Mouse (Mus musculus): ENCODE measurements around the gene Ctnnbip1.

Ctnnbip1 gene

DNA sequence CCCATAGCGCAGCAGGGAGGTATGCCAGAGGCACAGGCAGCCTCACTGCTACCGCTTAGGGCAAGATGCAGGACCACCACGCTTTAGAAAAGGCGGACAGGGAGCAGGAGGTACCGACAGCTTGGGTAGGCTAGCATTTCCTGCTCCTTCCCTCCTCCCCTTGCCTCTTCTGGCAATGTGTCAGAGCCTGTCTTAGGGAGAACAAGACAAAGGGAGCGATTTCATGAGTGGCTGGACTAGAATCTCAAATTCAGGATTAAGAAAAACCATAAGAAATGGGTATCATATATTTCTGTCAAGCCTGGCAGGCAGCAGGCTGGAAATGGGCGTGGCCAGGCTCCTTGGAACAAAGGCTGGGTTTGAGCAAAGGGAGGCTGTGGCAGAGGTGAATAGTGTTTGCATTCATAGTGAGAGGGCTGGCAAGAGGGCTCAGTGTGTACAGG is 44.9 kb downstream of the Ctnnbip1 start:
- DNase-seq: no peak

DNA sequence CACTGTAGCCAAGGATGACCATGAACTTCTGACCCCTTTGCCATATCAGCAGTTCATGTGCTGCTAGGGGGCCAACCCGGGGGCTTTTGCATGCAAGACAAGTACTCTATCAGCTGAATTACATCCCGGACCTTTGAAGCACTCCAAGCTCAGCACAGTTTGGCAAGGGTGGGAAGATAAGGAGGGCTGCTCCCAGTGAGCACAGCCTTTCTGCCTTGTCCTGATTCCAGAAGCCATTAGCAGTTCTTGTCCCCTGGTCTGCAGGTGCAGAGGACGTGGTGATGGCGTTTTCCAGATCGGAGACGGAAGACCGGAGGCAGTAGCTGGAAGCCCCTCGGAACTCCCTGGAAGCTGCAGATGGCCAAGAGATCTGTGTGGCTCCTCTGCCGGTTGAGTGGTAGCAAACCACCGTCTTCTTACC is 45.9 kb downstream of the Ctnnbip1 start:
- no peak for DNase-seq

DNA sequence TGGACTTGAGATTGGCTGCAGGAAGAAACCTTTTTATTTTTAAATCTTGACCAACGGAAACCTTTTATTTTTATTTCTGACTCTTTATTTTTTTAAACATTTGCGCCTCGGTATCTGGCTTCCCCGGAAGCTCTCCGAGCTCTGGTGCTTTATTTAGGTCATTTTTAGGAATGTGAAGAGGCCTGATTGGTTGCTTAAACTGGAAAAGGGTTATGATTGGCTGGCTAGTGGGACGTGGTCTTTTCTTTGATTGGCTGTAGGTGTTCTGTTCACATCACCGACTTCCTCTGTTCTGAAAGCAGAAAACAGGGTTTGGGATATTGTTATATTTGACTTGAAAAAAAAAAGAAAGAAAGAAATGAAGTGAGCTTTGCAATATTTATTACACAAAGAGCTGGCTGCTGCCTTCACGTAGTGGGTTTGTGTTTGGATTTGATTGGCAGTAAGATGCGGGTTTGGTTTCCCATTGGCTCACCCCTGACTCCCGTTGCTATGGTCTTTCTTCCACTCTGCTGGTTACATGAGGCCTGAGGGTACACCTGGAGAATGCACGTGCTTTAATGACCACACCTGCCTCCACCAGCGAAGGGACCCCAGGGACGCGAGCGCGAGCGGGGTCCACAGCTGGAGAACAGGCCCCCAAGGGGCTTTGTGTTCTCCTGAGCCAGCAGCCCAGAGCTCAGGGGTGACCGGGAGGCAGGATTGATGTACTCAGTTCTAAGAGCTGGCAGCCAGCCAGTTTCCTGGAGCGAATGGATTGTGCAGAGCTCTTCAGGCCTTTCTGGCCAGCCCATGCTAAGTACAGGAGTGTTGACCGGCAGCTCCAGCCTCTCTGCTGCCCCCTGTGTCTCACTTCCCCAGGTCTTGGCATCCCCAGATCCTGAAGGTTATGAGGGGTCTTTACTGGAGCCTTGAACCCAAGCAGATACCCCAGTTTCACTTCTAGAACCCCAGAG is 46.7 kb downstream of the Ctnnbip1 start:
- DNase-seq: no peak

DNA sequence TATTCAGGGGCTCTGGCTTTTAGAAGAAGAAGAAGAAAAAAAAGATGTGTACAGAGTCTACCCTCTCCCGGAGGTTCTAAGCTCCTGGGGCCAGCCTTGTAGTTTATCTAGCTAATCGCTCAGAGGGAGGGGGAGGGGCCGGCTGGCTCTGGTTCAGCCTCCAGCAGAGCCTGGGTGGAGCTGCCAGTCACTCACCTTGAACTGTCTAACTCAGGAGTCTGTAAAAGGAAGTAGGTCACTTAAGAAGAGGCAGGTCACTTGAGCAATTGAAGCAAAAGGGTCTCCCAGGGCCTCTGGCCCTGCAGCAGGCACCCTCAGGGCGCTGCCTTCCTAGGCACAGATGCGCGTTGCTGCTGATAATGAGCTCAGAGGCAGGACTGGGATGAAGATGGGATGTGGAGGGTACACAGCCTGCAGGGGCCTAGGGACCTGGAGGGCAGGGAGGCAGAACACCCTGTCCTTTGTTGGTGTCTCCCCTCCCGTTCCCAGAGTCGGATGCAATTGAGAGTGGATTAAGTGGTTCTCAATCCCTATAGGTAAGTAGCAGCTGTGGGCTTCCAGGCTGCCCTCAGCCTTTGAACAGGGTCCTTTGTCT is 49.5 kb downstream of the Ctnnbip1 start:
- no peak for DNase-seq

DNA sequence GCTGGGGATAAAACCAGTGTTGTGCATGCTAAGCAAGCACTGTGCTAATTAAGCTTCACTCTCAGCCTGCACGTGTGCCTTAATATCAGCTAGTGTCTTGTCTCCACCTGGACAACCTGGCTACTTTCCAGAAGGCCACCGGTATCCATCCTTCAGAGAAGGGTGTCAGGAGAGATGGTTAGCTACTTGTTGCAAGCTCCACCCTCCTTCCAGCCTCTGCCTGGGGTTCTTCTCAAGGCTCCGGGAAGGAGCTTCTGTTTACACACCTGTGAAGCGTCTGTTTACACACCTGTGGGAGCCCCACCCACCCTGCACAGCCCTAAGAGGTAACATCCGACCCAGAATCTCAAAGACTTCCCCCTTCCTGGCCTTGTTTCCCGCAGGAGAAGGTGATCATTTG is 50.6 kb downstream of the Ctnnbip1 start:
- DNase-seq: no peak

DNA sequence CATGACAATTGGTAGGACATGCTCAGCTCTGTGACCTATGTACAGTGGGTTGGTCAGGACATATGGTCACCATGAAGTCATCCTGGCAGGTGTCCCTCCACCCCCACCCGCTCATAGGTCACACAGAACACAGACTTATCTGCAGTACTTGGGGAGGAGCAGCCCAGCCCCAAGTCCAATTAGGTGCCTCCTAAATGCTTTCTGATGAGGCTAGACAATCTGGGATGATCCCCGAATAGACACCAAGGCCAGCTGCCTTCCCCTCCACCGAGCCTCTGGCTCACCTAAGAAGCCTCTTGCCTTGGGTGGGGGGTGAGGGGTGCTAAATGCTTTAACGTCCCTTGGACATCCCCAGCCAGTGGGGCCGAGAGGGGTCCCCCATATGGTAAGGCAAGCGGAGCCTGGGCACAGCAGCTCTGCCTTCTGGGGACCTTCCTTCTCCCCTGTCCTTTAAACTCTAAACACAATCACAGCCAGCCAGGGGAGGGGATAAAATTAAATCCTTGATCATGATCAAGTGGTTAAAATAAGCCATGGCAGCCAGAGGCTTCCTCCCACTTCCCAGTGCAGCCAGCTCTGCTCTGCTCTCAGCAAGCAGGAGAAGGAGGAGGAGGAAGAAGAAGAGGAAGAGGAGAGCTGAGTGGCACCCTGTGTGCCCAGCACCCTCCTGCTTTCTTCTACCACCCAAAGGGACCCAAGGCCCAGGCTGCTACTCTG is 51.9 kb downstream of the Ctnnbip1 start:
- DNase-seq: no peak

DNA sequence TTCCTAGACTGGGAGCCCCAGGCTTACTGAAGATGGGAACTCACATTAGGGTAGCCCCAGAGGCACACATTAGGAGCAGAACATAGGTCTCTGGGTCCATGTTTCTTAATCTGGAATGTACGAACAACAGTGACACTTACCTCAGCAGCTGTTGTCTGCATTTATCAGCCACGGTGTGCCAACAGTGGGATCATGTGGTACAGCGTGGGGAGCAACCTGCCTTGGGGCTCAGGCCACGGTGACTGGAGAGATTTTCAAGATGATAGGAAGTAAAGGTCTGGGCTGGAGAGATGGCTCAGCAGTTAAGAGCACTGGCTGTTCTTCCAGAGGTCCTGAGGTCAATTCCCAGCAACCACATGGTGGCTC is 52.4 kb downstream of the Ctnnbip1 start:
- no peak for DNase-seq

DNA sequence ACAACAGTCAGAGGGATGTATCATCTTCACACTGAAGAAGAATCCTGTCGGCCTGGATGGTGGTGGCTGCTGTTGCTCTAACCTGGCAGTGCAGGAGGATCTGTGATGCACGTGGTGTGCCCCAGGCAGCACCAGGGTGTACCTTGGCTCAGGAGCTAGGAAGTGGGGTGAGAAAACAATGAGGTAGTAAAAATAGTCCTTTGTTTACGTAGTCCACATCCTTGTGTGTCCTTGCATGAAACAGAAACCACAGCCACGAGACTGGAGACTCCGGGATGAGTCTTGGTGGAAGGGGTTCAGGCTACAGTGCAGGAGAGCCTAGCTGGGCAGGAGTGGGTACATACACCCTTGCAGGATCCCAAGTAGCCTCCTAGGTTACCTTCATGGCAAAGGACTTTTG is 53.2 kb downstream of the Ctnnbip1 start:
- DNase-seq: no peak

DNA sequence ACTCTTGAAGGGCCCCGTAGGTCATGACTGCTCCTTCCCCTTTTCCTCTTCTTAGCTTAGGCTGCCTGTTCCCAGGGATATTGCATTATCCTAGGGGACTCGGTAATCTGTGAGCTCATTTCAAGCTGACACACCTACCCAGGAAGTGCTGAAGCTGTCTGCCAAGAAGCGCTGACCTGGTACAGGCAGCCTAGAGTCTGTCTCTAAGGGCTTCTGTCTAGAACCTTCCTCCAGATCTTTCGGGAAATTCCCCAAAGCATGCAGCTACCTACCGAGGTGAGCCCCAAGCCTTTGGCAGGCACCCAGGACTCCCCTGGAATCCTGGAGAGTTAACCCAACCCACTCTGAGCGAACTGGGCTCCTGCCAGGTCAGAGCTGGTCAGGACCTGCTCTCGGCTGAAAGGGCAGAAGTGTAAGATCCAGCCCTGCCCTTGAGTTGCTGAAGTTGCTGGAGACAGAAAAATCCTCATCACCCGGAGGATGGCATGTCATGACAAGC is 53.7 kb downstream of the Ctnnbip1 start:
- DNase-seq: no peak

DNA sequence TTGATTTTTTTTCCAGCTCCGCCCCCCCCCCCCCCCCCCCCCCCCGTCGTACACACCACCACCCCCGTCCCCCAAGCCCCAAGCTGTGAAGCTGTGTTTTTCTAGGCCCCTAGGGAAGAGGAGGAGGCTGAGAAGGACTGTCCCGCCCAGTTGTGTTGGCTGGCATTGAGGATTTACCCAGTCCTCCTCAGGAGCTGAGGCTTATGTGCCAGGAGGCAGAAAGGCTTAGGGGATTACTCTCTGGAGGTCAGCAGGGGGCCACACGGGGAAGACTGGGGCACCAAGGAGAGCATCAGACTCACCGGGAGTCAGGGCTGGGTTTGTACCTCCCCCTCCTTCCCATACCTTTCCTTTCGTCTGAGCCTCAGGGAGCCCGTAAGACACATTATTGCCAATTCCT is 54.4 kb downstream of the Ctnnbip1 start:
- no peak for DNase-seq

DNA sequence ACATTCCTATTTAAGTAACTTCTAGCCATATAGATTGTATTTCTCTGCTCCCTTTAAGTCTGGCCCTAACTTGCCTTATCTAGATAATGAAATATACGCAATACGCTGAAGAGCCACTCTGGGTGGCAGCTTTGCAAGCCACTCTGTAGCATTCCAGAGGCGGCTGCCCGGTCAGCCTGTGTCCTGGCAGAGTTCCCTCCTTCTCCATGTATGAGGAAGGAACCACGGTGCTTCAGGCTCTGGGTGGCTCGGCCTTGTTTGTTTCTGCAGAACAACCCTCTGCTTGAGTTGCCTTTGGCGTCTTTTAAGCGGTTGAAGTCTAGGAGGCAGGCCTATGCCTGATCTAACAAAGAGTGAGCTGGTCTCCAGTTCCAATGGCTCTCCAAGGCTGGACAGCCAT is 54.8 kb downstream of the Ctnnbip1 start:
- DNase-seq: no peak

DNA sequence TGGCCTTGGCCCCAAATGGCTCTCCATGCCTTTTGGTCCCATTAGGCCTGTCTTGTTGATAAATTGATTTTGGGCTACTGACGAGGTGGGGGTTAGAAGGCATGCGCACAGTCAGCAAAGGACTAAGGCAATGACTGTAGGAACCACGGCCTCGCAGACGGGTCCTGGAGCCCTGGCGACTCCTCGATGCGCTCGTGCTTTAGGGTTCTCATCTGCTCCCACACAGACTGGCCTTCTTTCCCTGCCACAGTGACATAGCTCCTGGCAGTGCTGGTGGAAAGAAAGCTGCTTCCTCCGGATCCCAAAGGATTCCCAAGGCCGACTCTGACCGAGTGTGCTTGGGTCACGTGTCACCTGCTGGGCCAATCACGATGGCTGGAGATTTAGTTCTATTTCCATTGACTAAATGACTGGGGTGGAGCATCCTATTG is 56.4 kb downstream of the Ctnnbip1 start:
- no peak for DNase-seq

DNA sequence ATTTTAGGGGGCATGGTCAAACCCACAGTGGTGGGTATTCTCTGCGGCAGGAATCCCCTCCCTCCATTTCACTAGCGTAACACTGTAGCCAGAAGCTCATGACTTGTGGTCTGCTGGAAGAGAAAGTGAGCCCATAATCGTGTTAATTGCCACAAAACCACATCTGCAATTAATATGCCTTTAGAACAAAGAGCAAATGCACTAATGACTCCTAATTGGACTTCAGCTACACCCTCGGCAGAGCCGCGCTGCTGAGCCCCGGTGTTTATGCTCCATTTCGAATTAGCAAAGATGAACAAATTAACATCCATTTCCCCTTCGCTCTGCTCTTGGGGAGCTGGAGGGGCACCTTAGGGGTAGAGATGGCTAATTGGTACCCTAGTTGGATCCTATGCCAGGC is 58.0 kb downstream of the Ctnnbip1 start:
- no peak for DNase-seq

DNA sequence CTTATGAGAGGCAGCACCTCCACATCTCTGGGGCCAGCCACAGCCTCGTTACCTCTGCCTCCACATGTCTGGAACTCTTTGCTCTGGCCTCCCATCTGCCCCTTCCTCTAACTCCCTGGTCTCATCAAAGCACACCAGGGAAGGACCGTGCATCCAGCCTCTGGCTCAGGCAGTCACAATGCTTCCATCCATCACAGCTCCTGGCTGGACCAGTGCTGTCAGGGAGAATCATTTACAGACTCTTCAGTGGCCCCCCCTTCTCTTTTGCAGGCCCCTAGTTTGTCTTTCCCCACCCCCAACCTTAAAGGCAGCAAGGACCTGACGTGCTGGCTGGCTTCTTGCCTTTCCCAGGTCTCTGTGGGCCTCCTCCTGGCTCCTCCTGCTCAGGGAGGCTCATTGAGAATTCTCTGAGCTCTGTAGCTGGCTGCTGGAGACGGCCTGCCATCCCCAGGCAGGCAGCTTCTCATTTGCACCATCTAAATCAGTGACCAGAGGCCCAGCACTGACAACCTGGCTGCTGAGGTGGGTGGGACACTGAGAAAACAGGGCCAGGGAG is 59.0 kb downstream of the Ctnnbip1 start:
- no peak for DNase-seq

DNA sequence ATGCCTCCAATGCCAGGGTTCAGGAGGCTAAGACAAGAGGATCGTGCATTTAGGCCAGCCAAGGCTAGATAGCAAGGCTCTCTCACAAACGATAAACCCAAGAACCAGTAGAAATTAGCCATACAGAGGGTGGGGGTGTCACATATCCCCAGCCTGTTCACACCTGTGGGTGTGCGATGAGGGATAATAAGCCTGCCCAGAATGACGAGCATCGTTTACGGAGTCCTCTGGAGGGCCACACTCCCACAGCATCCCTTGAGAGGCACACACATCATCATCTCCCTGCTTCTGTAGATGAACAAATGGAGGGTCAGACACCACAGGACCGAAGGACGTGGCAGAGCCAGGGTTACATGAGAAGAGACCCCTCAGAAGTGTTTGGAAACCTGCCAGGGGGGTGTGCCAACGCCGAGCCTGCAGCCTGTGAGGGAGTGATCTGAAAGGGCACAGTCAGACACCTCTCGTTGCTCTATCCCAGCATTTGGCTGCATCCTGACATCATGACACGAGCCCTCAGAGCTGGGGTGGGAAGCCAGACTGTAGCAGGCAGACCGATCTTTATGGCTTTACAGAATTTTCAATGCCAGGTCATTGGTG is 60.1 kb downstream of the Ctnnbip1 start:
- no peak for DNase-seq

DNA sequence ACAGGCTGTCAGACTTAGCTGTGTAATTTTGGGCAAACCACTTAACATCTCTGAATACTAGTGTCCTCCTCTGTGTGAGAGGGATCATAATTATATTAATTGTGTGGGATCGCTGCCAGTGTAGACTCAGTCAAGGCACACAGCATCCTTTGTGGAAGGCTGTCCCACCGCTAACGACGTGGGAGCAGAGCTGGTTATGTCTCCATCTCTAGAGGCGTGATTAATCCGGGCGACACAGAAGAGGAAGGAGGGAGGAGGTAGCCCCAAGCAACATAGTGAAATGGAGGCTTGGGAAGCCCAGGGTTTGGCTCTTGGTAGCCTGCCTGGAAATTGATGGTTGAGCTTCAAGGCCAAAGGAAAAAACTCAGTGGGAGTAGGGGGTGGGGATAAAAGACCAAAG is 60.8 kb downstream of the Ctnnbip1 start:
- no peak for DNase-seq

DNA sequence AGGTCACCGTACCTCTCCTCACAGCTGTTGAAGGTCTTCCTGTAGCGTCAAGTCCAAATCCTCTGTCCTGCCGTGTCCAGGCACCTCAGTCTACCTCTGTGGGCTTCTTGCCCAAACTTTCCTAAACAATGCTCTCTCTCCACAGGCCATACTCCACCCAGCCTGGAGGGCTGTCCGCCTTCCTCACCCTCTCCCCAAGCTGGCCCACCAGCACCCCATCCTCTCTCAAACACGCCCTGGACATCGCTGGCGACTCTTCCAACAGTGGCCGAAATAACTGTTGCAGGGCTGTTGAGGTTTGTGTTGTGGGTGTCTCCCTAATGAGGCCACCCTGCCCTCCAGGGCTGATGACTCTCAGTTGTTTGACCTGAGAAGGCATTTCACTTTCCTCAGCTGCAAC is 67.2 kb downstream of the Ctnnbip1 start:
- DNase-seq: no peak

DNA sequence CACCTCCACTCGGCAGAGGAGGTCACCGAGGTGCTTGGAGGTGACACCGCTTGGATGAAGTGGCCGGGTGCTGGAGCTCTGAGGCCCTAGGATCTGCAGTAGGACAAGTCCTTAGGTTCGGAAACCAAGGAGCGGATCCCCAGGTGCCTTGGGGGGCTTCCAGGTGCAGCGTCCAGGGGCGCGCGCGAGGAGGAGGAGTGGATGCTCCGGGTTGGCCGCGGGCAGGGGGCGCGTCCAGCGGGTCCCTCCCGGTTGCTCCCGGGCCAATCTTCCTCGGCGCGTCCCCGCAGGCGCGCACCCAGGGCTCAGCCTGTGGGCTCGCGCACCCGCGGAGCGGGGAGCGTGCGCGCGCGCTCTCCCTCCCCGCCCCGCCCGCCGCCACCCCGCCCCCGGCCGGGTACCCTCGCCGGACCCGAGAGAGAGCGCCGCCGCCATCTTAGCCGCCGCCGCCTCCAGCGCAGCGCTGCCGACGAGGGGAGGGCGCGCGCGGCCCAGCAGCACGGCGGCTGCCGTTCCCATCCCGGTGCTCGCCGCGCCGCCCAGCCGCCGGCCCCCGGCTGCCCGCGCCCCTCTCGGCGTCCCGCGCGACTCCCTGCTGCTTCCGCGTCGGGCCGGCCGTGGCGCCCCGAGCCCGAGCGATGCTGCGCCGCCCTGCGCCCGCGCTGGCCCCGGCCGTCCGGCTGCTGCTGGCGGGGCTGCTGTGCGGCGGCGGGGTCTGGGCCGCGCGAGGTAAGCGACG is 68.2 kb downstream of the Ctnnbip1 start, which contains the start of gene Clstn1:
Clstn1 (plus strand) TSS at position 425 of the 739 bp plus-strand sequence.
- DNase-seq: no peak

DNA sequence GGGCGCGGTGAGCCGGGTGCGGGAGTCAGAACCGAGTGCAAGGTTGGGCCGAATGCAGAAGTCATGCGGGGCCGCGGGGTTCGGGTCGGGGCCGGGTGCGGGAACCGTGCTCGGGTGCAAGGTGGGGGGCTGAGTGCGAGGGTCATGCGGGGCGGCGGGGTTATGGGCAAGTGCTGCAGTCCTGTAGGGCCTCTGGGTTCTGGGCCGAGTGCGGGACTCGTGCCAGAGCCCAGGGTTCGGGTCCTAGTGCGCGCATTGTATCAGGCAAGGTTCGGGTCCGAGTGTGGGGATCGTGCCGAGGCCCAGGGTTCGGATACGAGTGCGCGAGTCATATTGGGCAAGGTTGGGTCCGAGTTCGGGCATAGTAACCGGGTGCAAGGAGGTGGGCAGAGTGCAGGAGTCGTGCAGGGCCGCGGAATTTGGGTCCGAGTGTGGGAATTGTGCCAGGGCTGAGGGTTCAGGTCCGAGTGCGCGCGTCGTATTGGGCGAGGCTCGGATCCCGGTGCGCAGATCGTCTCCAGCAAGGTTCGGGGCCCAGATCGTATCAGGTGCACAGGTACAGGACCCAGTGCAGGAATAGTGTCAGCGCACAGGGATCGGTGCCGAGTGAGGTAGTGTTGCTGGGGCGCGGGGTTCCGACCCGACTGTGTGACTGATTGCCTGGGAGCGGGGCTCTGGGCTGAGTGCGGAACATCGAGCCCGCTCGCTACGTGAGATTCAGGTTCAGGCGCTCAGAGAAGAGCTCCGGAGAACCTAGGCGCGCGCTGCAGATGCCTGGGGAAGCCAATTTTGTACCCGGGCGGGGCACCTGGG is 69.0 kb downstream of the Ctnnbip1 start:
- DNase-seq: no peak

DNA sequence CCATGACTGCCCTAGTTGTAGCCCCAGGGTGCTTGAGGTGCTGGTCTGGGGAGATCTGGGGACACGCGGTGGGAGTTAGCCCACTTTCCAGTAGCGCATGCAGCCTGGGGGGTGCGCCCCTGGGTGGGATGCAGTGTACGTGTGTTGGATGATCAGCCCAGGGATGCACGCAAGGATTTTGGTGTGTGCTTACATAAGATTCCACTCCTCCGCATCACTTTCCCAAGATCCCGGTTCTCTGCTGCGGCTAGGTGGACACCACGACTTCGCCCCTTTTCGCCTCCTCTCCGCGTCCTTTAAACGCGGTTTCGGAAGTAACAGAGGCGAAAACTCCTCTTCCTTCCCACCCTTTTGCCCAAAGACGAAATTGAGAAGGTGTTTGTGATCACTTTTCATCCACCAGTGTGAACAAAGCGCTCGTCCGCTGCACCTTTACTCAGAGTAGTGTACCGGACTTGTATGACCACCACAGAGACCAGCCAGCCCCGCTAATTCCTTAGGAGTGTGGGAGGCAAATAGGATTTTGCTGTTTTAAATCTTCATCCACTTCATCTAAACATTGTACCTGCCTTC is 69.6 kb downstream of the Ctnnbip1 start:
- no peak for DNase-seq

DNA sequence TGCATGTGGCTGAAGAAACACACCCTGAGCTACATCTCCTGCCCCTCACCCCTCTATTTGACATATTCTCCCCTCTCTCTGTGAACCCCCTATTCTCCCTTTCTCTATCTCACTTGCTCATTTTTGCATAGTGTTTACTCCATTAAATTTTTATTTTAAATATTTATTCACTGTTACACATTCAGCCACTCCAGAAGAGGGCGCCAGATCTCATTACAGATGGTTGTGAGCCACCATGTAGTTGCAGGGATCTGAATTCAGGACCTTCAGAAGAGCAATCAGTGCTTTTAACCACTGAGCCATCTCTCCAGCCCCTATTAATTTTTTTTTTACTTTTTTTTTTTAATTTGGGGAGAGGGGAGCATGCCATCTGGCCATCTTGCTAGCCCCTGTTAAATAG is 72.2 kb downstream of the Ctnnbip1 start:
- no peak for DNase-seq
